Mouse (Mus musculus): ENCODE measurements at regions not wholly inside any gene's neighbourhood (a gene's known extent, or its start where the extent isn't known, plus 50 kb on each side); places are given as distances from the start of the nearest gene placed in this dataset.
"Not testable (repeated sequence)": the region's sequence is repeated elsewhere in the genome, so short reads cannot be mapped to it uniquely, and the experiment has no call there.

DNA sequence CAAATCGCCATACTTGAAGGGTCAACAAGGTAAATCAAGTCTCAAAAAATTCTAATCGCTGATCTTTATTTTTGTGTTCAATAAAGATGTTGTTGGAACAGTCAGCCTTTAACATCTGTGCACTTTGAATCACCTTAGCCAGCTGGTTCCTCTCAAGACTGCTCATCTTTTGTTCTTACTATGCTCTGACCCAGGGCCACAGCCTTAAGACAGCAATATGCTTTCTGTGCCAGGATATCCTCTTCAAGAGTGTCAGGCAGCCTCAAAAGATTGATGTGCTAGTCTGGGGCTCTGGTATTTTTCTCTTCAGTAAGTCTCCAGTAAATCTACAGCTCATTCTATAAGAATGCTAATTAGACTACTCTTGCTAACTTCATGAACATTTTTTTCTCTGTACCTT lies 199.9 kb downstream of the Dph6 start:
- intact Hi-C loops (cut with DNase I; ENCODE audit: low total_unique reads), result no loop called here
- DNase-seq, result no peak

DNA sequence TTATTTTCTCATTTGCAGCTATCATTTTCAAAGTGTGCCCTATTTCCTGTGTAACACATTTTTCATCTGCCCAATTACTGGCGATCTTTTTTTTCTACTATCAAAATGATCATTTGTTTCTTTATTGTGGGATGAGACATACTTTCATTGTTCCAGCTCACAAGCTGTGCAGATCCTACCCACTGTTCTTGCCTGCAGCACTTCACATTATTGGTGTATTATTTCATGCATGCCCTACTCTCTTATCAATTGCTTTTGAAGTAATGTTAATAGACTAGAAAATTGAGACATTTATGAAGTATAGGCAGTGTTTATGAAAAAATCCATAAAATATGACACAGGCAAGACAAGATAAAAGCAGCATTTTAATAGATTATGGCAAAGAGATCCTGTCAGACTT lies 204.6 kb downstream of the Dph6 start:
- intact Hi-C loops (cut with DNase I; ENCODE audit: low total_unique reads), result no loop called here
- DNase-seq, result no peak

DNA sequence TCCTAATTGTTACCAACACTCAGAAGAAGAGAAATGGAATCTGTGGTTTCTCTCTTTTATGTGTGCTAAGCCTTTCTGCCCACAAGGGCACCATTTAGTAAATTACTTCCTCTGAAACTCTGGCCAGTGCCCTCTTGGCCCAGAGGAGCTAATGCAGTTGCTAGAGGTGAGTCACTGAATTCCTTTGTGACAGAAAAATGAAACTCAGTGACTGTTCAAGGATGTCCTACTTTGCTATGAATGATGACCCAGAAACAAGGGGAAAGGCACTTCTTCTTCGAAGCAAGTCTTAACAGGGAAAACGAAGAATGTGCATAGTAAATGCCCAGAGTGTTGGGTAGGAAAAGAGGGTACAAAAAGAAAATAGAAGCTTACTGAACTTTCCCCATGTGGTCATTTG lies 211.0 kb downstream of the Dph6 start:
- intact Hi-C loops (cut with DNase I; ENCODE audit: low total_unique reads), result no loop called here
- DNase-seq, result no peak

DNA sequence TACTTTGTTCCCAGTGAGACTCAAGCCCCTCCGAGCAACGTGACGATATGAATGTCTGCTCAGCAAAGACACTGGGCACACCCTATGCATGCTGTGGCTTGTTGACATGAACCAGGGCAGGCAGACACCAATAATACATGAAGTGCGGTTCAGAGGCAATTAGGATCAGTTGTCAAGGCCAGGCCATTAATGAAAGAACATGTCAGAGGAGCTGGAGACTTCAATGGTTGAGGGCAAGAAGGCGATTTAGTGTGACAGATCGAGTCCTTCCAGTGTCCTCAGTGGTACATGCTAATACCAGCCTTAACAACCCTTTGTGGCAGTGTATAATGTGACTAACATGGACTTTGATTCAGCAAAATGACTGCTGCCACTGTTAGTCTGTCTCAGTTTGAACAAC lies 213.8 kb downstream of the Dph6 start:
- intact Hi-C loops (cut with DNase I; ENCODE audit: low total_unique reads), result no loop called here
- no peak for DNase-seq

DNA sequence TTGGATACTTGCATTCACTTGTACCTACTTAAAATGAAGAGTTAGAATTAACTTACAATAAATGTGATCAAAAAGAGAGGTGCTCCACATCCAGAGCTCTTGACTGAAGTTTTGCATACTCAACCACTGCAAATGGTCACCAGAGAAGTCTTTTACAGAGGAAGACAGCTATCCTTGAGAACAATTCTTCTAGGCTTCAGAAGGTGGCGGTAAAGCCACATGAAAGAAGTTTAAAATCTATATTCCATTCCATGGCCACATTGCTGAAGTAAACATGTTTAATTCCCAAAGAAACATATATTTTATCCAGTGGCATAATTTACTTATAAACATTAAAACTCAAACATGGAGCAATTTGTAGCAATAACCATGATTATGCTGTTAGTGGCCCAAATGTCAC lies 215.1 kb downstream of the Dph6 start:
- DNase-seq, result no peak
- intact Hi-C loops (cut with DNase I; ENCODE audit: low total_unique reads), result no loop called here

DNA sequence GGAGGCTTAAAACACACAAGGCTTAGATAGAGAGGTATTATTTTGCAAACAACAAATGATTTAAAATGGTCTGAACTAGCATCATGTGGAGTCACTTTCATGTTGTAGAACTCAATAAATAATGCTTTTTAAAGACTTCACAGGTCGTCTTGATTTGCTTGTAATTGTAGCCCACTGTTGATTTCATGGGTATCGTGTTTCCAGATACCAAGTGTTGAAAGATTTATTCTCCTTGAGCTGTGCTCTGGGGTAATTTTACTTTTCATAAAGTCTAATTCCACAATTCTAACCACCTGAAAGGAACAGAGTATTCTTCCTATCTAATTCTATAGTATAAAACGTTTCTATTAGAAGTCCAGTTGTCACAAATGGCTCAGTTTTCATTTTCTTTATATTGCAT lies 216.7 kb downstream of the Dph6 start:
- intact Hi-C loops (cut with DNase I; ENCODE audit: low total_unique reads), result no loop called here
- DNase-seq, result no peak

DNA sequence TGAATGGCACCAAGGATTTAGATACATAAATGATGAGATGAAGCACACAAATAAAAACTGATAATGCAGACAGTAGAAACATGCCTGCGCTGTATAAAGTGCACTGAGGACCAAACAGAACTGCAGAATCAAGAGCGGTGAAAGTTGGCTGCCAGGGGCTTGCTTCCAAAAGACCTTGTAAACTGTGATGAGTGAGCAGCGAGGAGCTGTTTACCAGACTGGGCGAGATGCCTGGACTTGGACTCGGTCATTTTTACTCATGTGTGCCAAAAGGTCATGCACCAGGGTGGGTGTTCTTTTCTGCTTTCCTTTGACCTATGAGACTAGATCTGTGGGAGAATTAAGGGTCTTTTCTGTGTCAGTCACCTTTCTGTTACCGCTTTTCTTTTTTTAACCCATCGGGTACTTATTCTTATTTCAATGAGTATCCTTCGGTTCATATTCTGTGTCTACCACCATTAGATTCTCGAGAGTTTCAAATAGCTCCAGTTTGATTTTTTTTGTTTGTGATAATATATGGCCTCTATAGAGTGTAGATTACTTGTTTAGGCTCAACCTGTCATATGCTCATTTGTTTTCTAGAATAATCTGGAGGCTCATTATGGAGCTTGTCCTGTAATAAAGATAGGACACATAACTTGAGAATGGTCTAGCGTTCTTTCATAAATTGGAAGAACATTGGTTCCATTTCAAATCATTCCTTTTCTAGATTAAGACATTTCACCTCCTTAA lies 226.3 kb upstream of the Zfp770 start:
- DNase-seq, result peak; percentile 47
- intact Hi-C loops (cut with DNase I; ENCODE audit: low total_unique reads), result no loop called here

DNA sequence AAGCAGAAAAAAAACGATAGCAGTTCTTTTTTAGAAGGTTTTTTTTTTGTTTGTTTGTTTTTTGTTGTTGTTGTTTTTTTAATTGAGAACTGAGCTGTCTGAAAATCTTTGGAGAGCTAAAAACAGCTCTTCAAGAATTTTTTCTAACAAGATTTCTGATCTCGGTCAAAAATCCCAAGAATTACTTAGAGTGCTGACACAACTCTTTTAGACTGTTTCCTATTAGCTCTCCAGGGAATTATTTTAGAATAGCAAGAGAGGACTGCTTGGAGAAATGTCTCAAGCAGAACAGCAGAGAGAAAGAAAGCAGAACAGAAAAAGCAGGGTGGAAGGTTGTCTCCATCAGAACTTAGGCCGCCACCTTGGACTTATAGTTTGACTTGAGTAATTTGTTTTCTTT lies 218.1 kb upstream of the Zfp770 start:
- intact Hi-C loops (cut with DNase I; ENCODE audit: low total_unique reads), result no loop called here
- no peak for DNase-seq

DNA sequence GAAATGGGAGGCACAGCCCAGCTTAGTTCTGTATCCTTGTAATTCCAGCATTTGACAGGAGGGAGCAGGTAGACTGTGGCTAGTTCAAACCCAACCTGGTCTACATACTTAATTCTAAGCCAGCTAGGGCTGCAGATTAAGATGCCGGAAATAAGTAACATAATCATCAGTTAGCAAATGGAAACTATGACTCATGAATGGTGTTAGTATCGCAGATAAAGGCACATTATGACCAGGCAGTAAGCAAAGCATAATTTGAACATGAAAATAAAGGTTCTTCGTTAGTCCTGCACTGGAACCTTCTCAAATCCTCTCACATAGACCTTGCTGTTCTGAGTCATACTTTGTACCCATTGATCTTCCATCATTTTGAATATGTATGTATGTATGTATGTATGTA lies 211.7 kb upstream of the Zfp770 start:
- DNase-seq, result no peak
- intact Hi-C loops (cut with DNase I; ENCODE audit: low total_unique reads), result no loop called here

DNA sequence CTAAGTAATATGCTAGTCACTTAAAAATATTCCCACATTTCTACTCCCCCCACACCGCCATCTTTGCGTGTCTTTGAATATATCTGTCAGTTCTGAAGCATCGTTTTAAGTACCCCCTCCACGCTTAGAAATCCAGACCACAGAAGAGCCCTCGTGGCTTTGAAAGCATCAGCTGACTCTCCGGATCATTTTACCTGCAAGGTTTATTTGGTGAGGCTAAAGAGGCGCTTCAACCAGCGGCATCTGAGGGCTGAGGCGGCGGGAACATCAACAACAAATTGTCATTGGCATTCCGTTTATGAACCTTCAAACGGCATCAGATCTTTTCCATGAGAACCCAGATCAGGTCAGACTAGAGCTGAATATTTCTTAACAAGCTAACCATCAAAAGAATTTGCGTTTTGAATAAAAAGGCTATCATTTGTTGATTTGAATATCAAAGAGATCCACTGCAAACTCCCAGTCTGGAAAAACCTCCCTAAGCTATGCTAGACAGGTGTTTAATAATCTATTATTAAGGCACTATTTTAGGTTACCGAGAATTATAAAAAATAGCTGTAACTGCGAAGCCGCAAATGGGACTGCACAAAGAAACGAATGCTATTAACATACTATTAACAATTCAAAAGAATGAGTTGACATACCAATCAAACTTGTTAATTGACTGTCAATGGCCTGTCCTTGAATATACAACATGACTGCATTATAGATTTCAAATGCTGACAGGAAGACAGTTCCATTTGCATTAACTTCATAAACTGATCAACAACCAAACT lies 210.9 kb upstream of the Zfp770 start:
- no peak for DNase-seq
- intact Hi-C loops (cut with DNase I; ENCODE audit: low total_unique reads), result no loop called here

DNA sequence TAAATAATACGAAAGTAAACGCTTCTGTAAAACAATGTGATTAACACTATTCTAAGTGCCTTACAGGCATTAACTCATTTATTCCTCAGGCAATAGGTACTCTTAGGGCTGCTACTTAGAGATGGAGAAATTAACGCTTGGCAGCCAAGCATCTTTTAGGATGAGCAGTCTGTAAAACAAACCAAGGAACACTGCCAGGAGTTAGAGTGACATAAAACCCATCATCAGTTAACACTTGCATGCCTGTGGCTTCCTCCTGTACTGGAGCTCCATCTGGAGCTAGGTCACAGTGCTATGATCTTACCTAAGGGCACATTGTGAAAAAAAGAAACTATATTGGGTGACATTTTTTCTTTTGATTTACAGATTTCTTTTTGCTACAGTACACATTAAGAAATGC lies 209.4 kb upstream of the Zfp770 start:
- no peak for DNase-seq
- intact Hi-C loops (cut with DNase I; ENCODE audit: low total_unique reads), result no loop called here

DNA sequence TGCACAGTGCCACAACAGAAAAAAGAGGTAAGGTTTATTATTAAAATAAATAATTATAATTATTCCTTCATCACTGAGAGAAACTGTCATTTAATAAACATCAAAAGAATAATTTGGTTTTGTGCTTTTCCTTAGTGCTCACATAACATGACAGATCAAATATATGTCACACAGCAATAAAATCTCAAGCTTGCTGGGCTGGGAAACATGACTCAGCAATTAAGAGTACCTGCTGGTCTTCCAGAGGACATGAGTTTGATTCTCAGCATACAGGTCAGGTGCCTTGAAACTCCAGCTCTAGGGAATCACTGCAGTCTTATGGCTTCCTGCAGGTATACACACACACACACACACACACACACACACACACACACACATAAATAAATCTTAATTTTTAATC lies 208.3 kb upstream of the Zfp770 start:
- no peak for DNase-seq
- intact Hi-C loops (cut with DNase I; ENCODE audit: low total_unique reads), result no loop called here

DNA sequence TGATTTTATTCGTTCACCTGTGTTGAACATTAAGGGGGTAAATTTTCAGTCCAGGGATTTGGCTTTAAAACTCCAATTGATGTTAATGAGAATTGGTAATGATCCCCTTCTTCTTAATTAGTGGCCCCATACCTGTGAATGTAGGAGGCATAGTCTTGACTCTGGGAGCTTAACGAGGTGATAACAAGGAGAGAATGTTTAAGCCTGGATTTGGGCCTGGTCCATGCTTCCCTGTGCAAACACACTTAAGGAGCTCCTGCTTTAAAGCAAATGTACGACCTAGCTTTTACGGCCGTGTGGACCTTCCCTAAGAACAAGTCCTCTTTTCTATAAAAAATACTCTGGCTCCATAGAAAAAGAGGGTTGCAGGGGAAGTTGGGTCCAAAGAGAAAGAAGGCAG lies 206.1 kb upstream of the Zfp770 start:
- no peak for DNase-seq
- intact Hi-C loops (cut with DNase I; ENCODE audit: low total_unique reads), result no loop called here

DNA sequence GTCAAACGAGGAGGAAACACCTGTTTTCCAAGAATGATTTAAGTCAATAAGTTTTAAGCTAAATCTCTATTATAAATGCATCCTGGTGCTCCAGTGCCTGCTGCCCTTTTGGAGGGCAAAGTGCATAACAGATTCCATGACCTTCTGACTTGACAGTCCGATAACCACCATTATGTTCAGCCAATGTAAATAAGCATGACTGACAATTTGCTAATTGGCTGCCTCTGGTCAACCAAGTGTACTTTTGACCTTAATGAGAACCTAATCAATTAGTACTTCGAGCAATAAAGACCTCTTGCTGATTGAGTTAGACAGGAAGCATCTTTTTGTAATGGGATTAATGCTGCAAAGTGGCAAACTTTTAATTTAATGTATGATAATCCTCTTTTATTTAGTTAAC lies 183.3 kb upstream of the Zfp770 start:
- intact Hi-C loops (cut with DNase I; ENCODE audit: low total_unique reads), result no loop called here
- DNase-seq, result no peak

DNA sequence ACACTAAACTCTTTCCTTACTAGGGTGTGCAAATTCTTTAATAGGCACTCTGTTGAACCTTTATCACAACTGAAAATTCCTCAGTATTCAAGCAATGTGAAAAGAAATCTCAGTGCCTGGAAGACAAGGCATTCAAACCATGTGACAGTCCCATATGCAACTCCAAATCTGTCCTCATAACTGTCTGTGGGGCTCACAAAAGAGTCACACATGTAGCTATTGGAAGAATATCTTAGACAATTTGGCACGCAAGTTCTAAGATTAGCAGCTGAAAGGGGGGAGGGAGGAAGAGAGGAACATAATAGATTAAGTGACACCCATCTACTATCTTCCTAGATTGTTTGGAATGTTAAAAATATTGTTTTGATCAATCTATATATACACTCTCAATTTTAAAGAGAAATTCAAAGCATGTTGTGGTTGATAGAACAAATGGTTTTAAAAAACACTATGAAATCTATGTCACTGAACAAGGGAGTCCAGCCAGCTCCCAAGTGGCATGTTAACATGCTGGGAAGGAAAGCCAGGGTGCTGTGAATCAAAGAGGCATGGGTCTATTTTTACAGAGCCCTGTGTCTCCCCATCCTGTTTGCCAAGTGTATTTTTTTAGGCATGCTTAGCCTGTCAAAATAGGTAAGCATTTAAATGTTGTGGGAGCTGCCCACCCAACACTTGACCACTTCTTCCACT lies 177.7 kb upstream of the Zfp770 start:
- intact Hi-C loops (cut with DNase I; ENCODE audit: low total_unique reads), result no loop called here
- DNase-seq, result no peak

DNA sequence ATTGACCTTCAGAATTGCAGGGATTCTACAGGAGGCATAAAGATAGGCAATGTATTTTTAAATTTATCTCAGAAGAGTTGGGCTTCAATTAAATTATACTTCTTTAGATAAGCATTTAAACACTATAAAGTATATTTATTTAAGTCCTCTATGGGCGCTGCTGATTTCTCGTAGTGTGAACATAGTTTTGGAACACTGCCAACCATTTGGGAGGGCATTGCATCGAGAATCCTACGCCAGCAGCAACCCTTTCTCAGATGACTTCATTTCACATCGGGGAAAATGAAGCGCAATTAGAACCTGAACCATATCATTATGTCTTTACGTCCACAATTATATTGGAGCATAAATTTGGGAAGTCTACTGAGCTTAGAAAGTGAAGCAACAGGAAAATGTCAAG lies 172.2 kb upstream of the Zfp770 start:
- intact Hi-C loops (cut with DNase I; ENCODE audit: low total_unique reads), result no loop called here
- DNase-seq, result no peak

DNA sequence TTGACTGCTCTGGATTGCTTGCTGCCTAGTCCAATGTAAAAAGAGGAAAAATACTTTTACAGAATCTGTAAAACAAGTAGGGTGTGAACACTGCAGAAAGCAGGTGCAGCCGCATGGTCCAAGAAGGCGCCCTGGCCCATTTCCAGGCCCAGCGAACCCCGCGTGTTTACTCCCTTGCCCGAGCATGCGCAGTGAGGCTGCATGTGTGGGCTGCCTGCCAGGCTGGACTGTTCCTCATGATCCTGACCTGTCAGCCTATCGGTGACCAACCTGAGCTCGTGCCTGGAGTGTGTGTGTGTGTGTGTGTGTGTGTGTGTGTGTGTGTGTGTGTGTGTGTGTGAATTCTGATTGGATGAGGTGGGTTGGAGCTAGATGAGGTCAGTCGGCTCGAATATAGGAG lies 152.6 kb upstream of the Zfp770 start:
- DNase-seq, result peak; percentile 6
- intact Hi-C loops (cut with DNase I; ENCODE audit: low total_unique reads), result not testable (repeated sequence)

DNA sequence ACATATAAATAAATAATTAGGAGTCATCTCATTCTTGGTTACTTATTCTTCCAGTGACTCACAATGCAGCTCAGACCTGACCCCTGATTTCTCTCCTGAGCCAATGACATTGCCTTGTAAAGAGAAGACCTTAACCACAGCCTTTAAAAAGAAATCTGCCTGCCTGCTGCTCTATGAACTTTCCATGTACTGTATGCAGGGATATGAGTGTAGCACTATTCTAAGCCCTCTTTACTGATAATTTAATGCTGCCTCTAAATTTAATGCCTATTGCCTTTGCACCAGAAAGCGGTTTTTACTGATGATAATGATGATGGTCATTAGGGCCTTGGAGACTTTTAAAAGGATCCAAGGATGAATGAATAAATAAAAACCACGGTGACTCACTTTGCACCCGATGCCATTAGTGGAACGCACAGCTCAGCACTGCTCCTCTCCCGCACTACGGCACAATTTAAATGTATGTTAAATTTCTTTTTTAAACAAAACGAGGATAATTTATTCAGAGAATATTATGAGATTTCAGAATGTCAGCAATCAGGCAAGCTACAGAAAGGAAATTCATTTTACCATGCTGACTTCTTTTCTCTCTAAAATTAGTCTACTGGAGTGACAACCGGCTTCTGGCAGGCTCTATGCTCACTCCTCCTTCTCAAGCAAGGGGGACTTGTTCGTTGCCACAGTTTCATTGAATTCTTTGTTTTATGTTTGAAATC lies 139.5 kb upstream of the Zfp770 start:
- intact Hi-C loops (cut with DNase I; ENCODE audit: low total_unique reads), result no loop called here
- no peak for DNase-seq

DNA sequence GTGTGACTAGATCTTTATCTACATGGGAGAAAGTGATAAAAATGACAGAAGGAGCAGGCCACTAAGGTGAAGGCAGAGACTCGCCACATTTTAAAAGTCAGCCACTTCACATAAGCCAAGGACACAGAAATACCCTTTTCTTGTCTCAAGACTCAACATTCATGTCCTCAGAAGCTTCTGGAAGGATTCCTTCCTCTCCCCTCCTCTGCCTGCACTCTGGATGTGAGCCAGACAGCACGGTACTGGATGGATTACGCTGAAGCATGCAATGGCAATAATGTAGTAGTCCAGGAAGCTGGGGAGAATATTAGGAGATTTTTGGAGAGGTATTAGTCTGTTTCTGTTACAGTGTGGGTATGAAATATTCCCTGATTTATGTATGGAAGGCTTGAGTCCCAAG lies 100.5 kb upstream of the Zfp770 start:
- DNase-seq, result no peak
- intact Hi-C loops (cut with DNase I; ENCODE audit: low total_unique reads), result no loop called here

DNA sequence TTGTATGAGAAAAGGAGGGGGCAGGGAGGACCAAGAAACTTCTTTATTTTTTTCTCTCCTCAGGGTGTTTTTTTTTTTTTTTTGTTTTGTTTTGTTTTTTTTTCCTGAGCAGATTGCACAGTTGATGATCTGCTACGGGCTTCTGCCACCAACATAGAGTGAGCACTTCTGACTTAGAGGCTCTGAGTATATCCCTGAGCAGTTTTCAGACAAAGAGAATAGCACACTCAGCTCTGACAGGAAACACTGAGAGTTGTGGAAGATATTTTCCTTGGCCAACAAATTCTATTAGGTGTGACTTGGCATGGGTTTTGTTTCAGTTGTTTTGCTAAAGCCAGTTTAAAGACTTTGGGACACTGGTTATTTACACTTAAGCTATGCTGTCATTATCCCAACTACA lies 93.8 kb upstream of the Zfp770 start:
- intact Hi-C loops (cut with DNase I; ENCODE audit: low total_unique reads), result no loop called here
- DNase-seq, result no peak

All from gastrocnemius, postnatal 14 days (tissue).